Mouse (Mus musculus): ENCODE measurements at regions not wholly inside any gene's neighbourhood (a gene's known extent, or its start where the extent isn't known, plus 50 kb on each side); places are given as distances from the start of the nearest gene placed in this dataset.

- intact Hi-C loops (cut with DNase I) = no loop called here
These were observed 187.6 kb upstream of the Nr5a2 start for GRCm38 (mm10) chr1:137147891-137148290.

DNA sequence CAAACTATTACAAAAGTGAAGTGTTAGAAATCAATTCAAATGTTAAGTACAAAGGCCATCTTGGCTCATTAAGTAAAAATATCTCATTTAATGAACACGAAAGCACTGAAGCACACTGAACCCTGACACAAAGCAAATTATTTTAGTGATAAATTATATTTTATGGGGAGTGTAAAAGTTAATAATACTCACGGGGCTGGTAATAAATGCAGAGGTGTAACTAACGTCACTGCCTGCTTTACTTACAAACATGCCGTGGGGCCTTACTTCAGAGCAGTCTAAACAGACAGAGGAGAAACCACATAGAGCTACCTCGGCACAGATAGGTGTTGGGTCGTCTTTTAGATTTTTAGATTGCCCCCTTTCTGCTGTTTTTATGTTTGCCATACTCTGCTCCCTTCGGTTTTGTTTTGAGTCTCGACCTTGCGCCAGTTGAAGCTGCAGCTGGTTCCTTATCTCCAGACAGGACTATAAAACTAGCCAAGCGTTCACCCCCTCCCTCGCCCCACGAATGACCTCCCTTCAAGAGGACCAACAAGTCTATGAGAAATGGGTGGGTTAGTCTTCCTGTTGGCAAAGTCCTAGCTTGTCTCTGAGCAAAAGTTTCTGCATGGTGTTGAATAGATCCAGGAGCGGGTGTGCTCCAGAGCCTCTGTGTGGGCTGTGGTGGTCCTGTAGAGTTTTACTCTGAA, 181.8 kb upstream of the Nr5a2 start:
- intact Hi-C loops (cut with DNase I) = no loop called here

GRCm38 (mm10) chr1:137141372-137141771, 181.1 kb upstream of the Nr5a2 start:
- intact Hi-C loops (cut with DNase I) = no loop called here

DNA sequence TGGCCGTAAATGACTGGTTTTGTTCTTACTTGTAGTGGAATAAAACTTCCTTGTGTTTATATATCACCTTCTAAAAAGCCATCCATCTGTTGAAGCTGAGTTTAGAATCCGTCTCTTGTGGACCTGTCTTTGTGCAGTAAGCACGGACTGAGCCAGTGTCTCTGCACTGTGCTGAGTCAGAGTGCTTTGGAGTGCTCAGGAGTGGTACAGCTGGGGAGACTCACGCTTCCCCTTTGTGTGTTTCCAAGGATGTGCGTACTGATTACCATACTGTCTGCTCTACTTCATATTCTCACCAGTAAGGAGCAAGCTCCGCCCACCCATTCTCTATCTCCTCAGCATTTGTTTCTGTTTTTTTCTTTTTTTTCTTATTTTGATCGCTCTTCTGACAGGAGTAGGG, 175.9 kb upstream of the Nr5a2 start:
- intact Hi-C loops (cut with DNase I) = no loop called here

DNA sequence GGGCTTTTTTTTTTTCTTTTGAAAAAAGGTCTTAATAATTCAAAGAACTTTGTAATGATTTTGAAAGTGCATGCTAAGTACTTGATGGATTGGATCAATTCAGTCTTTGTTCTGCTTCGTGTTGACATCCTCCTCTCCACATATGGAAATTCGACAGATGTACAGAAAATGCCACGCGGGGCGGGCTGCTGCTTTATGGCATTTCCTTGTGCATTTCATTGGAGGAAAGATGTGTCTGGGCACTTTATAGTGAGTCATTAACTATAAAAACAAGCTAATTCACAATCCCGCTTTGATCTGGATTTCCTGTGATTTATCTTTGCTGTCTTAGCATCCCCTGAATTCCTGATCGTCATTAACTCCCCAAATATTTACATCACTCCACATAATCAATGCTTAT, 173.5 kb upstream of the Nr5a2 start:
- intact Hi-C loops (cut with DNase I) = no loop called here

- intact Hi-C loops (cut with DNase I) = no loop called here
These were observed 170.0 kb upstream of the Nr5a2 start for GRCm38 (mm10) chr1:137130264-137130663.

GRCm38 (mm10) chr1:137129116-137129515, 168.9 kb upstream of the Nr5a2 start:
- intact Hi-C loops (cut with DNase I) = no loop called here

DNA sequence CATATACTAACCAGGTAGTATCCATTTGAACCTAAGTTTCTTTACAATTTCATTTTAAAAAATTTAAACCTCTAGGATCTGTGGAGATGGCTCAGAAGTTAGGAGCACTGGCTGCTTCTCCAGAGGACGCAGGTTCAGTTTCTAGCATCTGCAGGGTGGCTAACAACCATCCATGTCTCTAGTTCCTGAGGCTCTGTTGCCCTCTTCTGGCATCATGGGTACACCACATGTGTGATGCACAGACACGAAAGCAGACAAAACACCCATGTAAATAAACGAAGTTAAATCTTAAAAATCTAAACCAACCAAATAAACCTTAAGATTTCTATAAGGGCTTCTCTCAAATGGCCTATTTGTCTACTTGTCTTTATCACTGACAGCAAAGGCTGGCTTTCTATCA, 157.6 kb upstream of the Nr5a2 start:
- intact Hi-C loops (cut with DNase I) = no loop called here

DNA sequence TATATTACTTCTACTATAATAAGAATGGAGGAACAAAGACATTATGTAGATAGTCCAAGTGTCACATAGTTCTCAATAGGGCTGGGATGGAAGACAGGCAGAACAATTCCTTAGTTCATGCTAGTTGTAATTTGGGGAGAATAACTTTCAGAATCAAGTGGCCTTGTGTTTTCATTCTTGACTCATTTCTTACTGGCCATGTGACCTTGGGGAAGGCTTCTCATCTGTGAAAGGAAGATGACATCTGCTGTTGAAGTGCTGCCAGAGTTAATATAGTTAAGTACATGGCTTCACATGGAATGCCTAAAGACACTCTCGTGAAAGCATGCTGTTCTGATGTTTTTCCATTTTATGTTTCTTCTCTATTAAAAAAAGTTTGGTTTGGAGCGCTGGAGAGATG, 146.2 kb upstream of the Nr5a2 start:
- intact Hi-C loops (cut with DNase I) = no loop called here

- intact Hi-C loops (cut with DNase I) = no loop called here
These were observed 131.5 kb upstream of the Nr5a2 start for GRCm38 (mm10) chr1:137091762-137092161.

- intact Hi-C loops (cut with DNase I) = no loop called here
These were observed 127.9 kb upstream of the Nr5a2 start for GRCm38 (mm10) chr1:137088148-137088547.

GRCm38 (mm10) chr1:137086766-137087165, 126.5 kb upstream of the Nr5a2 start:
- intact Hi-C loops (cut with DNase I) = no loop called here

DNA sequence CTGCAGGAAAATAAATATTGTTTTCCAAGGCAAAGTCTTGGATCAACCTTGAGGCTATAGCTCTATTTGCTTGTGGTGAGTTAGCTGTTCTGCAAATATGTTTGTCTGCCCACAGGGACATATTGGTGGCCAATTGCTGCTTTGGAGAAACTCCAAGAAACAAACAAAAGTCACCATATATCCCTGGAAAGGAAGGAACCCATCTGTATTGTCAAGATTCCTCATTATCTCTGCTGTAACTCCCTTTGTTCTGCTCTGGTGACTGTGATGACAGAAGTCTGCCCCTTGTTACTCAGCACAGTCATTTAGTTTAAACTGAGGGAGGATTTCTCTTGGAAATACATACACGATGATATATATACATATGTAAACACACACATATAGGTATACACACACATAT, 123.3 kb upstream of the Nr5a2 start:
- intact Hi-C loops (cut with DNase I) = no loop called here

DNA sequence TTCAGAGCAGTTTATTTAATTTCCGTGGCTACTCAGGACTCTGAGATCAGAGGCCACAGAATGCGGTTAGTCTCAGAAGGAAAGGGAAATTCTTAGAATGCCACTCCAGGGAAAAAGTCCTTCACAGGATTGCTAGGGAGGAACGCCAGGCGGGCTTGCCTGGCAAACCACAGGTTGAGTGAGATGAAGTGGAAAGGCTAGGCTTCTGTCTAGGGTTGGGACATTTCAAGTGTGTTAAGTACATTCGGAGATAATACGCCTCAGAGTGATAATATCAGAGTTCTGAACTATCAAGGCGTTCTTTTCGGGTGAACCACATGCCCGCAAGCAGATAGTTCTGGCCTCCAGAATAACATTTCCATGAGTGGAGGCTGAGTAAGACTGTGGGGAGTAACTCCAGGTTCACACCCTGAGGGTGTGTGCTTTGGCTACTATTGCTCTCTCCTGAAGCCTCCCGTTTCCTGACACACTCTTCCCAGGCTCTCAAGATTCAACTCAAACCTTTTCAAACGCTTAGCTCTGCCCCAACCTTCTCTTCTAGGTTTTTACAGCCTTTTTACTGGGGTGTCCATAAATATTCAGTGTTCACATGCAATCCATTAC, 119.3 kb upstream of the Nr5a2 start:
- intact Hi-C loops (cut with DNase I) = no loop called here

DNA sequence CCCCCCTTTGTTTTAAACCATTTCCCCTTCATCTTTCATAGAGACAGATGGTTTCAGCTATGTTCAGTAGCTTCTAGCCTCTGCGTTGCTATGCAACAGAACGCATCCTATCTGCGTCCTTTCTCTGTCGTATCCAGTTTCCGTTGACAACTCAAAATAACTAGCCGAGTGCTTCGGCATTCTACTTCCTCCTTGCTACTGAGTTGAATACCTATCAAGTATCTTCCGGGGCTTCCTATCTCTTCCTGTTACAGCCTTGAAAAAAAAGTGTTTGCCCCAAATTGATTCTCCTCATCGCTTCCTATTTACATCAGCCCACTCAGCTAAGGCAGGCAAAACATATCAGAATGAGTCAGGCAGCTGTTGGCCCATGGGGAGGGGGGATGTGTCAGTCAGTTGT, 114.5 kb upstream of the Nr5a2 start:
- intact Hi-C loops (cut with DNase I) = no loop called here

- intact Hi-C loops (cut with DNase I) = no loop called here
These were observed 113.8 kb upstream of the Nr5a2 start for GRCm38 (mm10) chr1:137073857-137074572.

GRCm38 (mm10) chr1:137060914-137061313, 100.7 kb upstream of the Nr5a2 start:
- intact Hi-C loops (cut with DNase I) = no loop called here

GRCm38 (mm10) chr1:137053134-137053533, 92.9 kb upstream of the Nr5a2 start:
- intact Hi-C loops (cut with DNase I) = no loop called here

DNA sequence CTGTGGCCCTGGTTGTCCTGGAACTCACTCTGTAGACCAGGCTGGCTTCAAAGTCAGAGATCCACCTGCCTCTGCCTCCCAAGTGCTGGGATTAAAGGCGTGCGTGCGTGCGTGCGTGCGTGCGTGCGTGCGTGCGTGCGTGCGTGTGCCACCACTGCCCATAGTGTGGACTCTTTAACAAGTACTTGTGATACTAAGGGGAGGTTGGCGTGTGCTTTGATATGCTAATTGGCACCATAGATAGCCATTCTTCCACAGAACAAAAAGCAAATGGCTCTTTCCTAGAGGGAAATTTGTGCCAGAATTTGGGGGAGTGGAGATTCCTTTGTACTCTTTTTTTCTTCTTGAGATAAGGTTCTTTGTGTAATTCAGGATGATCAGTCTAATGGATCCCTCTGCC, 91.3 kb upstream of the Nr5a2 start:
- intact Hi-C loops (cut with DNase I) = no loop called here

DNA sequence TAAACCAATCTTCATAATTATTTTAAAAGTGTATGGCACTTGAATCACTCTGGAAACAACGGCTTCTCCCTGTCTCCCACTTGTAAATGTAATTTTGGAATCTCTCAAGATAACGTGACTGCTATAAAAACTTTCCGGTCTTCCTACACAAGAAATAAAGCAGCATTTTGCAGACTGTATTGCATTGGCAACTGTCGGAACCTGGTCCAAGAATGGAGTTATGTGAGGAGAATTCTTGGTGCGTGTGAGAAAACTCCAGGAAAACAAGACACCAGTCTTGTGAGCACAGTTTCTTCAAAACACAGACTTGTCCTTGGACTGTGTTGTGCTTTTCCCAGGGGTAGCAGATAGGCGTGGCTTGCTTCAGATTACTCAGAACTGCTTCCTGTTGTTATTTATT, 83.8 kb upstream of the Nr5a2 start:
- intact Hi-C loops (cut with DNase I) = no loop called here

- intact Hi-C loops (cut with DNase I) = no loop called here
These were observed 82.3 kb upstream of the Nr5a2 start for GRCm38 (mm10) chr1:137042414-137043010.

GRCm38 (mm10) chr1:137040898-137041297, 80.7 kb upstream of the Nr5a2 start:
- intact Hi-C loops (cut with DNase I) = no loop called here
